Mouse (Mus musculus) layer of hippocampus, postnatal 14 days (tissue): ENCODE data around the gene Gzmm. TPM values are rescaled to one million over a fixed set of nuclear protein-coding genes. Genes with fewer than 3 reads are reported as not detected.
A peak's percentile ranks its signal among the peaks of the same experiment; 100 is the strongest.

Experiments used
- DNase-seq, 2 experiments: peaks; one replicate each; pipeline ENCODE4 v3.0.0; 2021 to 2022; ENCODE audit warnings: low spot score in 2 of 2, mixed read lengths in 1 of 2
- long read RNA-seq, 2 experiments: library from polyadenylated mRNA; stranded (forward); transcript quantifications; one replicate each; pipeline ENCODE4 v2.0.0; 2021
- total RNA-seq, 2 experiments: library from RNA; stranded (reverse); gene quantifications; 2 replicates each; pipeline ENCODE4 v1.2.3; 2021

Gene Gzmm
- 1 to 10 TPM; 1.7 to 1.9 TPM for total RNA-seq
- long read RNA-seq, experiment 1 = 0 reads
- long read RNA-seq, experiment 2 = 0 reads

DNA sequence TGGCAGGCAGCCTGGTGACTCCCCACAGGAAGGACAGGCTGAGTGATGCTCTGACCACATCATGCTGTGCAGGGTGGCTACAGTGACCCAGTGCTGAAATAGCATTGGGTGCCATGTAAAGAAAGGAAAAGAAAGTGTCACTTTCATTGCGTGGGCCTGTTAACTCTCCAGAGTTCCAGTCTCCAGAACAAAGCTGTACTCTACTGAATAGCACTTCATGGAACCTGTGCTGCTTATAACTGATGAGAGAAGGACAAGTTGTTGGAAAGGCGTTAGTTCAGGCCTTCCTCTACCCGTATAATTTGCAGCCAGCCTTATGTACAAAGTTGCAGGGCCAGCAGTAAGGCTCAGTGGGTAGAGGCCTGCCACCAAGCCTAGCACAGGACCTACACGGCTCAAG, at the start of gene Gzmm:
Gene Gzmm, plus strand, starts transcription at position 301 of the 400 bp plus-strand sequence.
- no peak for DNase-seq

DNA sequence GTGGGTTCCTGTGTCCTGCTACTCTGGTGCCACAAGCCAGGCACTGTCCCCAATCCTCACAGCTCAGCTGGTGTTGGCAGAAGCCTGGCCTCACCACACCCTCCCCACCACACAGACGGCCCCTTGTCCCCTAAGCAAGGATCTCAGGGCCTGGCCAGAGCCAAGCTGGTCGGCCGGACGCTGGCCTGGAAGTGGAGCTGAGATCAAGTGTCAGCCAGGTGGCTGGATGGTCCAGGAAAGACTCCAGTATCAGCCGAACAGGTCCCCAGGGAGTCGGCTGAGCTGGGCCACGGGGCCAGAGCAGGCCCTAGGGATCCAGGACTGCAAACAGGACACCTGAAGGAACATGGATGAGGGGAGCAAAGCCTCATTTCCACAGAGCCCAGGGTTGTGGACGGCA, 43.1 kb upstream of the Gzmm start, which contains the start of gene Odf3l2:
Gene Odf3l2, minus strand, starts transcription at position 28 of the 400 bp plus-strand sequence.
- no peak for DNase-seq

DNA sequence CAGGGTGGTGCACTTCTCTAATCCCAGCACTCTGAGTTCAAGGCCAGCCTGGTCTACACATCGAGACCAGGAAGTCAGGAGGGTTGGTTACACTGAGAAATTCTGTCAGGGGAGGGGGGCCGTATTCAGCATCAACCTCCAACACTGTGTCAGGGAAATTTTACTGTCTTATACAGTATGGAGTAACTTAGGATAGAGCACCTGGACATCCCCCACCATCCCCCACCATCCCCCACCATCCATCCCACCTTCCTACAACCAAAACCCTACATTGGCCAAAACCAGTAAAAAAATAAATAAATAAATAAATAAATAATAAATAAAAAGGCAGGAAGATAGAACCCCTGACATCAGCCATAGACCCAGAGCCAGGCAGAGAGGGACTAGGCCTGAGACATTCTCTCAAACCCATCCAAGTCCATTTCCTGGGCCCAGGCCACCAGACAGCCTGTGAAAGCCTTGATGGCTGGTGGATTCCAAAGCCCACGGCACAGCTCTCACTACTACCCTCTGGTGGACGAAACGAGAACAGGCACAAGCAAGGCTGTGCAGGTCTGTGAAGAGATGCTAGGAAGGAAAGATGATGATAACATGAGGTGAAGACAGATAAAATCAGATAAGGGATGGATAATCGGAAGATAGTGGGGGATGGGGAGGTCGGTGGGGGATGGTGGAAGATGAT, 39.6 kb upstream of the Gzmm start:
- DNase-seq = peak; percentile 76 to 88

DNA sequence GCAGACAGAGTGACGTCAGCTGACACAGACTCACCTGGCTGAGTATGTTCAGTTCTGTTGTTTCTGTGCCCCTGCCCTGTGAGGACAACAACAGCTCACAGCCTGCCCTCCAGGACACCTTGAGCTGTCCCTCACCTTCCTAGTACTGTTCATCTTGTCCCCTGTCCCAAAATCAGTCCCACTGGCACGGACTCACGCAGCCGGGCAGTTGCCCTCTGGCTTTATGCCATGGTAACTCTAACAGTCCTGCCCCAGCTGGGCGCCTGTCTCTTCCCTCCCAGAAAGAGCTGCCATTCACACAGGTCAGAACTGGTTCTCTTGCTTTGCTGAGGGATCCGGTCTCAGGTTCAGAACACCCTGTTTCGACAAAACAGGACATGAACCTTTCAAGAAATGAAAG, 36.0 kb upstream of the Gzmm start:
- DNase-seq = no peak

DNA sequence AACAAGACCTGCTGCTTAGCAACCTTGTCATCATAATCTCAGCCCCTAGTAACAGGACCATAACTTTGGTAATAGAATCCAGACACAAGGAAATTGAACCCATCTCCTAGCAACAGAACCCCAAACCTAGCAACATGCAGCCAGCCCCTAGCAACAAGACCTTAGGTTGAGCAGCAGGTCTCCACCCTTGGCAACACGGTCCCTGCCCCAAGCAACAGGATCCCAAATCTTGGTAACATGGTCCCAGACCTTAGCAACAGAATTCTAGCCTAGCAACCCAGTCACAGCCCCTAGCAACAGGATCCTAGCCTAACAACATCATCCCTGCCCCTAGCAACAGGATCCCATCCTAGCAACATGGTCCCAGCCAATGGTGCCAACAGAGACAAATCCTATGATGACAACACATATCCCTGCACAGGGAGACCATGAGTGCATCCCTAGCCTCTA, 33.8 kb upstream of the Gzmm start:
- DNase-seq = peak; percentile 72 to 74

DNA sequence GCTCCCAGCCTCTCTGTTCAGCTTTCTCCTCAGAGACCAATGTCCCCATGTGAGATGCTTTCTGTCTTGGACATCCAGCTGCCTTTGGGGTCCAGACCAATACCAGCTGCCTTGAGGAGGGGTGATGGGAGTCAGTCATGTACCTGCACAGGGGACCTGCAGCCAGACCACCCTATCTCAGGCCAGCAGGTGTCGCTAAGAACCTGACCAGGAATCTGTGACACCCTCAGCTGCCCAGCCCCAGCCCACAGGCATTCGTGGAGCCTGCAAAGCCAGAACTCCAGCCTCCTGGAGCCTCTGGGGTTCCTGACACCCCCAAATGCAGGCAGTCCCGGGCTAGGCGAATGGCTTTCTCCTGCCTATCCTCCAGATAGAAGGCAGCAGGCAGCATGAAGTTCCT, 30.0 kb upstream of the Gzmm start:
- DNase-seq = no peak

DNA sequence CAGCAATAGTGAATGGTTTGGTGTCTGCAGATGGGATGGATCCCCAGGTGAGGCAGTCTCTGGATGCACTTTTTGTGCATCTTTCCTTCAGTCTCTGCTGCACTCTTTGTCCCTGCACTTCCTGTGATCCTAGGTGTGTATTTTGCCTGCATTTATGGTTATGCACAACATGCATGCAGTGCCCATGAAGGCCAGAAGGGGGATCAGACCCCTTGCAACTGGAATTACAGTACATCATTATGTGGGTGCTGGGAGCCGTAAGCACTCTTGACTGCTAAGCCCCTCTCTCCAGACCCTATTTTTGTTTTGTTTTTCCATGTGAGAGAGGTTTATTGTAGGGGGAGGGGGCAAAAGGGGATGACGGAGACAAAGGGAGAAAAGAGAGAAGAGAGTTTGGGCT, 28.5 kb upstream of the Gzmm start:
- DNase-seq = no peak

DNA sequence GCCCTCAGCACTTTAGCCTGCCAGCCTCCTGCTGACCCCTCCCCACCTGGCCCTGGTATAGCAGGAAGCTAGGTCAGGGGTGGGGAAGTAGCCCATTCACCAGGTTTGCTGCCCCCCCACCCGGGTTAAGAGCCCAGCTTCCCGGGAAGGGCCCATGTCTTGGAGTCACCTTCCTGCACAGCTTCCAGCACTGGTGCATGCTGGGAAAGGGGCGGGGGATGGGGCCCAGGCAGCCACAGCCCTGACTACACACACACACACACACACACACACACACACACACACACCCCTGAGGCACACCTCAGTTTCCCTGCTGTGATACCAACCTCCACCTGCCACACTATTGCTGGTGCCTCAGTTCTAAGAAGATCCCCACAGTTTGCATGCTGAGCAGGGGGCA, 27.0 kb upstream of the Gzmm start:
- no peak for DNase-seq

DNA sequence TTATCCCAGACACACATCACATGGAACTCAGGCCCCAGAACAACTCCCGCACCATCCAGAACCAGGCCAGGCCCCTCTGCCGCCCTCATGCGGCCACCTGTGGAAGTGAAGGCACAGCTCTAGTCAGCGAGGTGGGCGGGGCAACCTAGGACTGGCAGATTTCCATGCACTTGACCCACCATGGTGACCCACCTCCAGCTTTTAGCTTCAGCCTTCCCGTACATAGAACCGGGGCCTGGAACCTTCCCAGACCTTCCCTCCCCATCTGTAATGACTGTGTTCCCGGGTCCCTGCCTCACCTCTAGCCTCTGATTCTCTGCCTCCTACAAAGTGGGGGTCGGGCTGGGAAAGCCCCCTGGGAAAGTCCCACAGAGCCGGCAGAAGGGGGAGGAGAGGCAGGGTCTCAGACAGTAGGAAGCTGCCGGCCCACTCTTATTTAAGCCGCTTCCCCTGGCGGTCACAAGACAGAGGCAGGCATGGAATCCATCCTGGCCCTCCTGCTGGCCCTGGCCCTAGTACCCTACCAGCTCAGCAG, 24.6 kb upstream of the Gzmm start, which contains the start of gene Madcam1:
Gene Madcam1, plus strand, starts transcription at position 429 of the 535 bp plus-strand sequence.
- peak in 1 of 2 experiments; percentile 56 for DNase-seq

DNA sequence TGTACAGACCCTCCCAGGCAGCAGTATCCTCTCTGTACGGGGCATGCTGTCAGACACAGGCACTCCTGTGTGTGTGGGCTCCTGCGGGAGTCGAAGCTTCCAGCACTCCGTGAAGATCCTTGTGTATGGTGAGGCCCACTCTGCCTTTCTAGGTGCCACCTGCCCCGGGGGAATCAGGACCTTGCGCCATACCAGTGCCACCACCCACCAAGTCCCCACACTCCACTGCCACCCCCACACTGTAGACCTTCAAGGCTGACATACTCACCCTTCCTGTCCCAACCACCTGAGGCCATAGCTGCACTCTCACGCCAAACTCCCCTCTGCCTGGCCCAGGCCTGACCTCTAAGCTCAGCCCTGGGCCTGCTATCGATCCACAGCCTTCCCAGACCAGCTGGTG, 23.8 kb upstream of the Gzmm start:
- DNase-seq = no peak

DNA sequence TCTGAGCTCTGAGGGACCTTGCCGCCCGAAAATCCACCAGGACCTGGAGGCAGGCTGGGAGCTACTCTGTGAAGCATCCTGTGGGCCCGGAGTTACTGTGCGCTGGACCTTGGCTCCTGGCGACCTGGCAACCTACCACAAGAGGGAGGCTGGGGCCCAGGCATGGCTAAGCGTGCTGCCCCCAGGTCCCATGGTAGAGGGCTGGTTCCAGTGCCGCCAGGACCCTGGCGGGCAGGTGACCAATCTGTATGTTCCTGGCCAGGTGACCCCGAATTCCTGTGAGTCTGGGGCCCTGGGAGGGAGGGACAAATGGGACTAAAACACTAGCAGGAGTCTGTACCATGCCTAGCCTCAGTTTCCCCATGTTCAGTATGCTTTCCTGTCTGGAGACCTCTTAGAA, 22.3 kb upstream of the Gzmm start:
- no peak for DNase-seq

DNA sequence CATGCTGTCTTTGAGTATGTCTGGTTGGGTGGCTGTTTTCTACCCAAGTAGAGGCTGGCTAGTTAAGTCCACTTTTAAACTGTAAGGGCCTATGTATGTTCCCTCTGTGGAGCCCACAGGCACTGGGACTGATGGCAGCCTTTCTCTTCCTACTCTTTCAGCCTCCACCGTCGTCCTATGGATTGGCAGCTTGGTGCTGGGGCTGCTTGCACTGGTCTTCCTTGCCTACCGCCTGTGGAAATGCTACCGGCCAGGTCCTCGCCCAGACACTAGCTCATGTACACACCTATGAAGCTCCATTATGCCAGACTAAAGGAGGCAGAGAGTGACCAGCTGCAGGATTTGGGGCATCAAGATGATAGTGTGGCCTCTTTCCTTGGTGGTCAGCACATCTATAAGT, 20.7 kb upstream of the Gzmm start:
- no peak for DNase-seq

DNA sequence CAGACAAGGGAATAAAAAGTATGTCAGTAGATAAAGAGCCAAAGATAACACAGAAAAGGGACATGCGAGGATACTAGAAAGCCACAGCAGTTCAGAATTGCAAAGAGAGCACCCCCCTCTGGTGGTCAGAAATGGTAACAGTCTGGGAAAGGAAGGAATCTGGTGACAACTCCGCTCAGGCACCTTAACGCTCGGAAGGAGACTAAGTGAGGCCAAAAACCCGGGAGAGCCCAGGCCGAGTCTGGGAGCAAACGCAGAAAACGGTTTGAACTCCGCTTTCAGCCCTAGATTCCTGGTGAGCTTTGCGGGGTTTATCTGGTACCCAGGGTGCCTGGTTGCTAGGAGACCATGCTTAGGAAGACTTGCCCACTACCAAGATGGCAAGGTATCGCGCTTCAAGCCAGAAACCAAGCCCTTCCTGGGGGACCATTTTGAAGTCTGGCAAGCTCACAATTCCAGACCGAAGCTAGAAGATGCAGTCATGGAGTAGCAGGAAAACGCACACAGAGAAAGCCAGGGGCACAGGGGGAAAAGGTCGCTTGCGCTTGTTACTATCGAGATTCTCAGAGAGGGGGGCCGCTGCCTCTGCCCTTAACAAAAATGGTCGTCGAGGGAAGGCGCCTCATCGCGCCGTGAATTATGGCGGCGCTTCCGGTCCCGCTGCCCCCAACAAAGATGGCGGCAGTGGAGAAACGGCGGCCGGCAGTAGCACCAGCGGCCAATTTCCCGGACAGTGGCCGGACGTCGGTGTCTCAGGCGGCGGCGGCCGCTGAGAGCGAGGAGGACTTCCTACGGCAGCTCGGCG, 19.8 kb upstream of the Gzmm start, which contains the start of gene Tpgs1:
Gene Tpgs1, plus strand, starts transcription at position 599 of the 805 bp plus-strand sequence.
- peak; percentile 95 to 97 for DNase-seq

DNA sequence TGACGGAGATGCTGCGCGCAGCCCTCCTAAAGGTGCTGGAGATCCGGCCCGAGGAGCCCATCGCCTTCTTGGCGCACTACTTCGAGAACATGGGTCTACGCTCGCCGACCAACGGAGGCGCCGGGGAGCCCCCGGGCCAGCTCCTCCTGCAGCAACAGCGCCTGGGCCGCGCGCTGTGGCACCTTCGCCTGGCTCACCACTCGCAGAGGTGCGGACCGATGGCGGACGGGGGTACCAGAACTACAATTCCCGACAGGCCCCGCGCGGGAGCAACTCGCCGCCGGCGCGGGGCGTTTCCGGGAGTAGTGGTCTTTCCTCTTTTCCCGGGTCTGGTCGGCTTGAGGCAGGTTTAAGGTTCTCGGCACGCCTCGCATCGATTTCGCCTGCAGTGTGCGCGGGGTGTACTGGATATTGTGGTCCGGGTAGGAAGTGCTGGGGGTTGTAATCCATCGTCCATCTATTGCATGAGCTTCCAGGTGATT, 19.2 kb upstream of the Gzmm start:
- peak; percentile 81 to 85 for DNase-seq

DNA sequence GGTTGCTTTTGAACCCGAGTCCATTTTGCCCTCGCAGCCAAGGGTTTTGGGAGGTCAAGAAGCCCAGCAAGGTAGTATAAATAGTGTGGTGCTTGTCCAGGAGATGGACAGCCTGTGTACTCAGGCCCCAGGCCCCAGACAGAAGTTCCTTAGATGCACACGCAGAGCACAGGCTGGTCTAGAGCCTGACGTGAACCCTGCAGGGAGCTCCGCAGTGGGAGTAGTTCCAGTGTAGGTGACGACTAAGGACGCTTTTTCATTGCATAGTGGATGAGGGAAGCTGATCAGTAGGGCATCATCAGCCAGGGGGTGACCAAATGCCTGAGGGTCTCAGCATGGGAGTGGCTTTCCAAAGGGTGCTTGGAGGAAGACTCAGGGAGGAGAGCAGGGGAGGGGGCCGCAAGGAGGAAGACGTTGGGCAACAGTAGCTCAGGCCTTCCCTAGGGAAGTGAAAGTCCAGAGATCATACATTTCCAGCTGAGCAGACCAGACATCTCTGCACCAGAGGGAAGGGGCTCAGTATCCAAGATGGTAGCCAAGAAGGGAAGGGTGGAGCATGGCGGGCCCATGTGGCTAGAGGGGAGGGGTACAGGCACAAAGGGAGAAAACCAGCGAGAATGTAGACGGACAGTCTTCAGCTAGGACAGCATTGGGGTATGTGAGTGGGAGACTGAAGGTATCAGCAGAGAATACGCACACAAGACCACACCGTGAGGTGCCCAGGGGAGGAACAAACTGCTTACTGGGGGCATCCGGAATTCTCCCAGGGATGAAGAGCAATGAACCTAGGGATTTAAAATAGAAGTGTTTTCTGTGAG, 18.5 kb upstream of the Gzmm start:
- DNase-seq = no peak

DNA sequence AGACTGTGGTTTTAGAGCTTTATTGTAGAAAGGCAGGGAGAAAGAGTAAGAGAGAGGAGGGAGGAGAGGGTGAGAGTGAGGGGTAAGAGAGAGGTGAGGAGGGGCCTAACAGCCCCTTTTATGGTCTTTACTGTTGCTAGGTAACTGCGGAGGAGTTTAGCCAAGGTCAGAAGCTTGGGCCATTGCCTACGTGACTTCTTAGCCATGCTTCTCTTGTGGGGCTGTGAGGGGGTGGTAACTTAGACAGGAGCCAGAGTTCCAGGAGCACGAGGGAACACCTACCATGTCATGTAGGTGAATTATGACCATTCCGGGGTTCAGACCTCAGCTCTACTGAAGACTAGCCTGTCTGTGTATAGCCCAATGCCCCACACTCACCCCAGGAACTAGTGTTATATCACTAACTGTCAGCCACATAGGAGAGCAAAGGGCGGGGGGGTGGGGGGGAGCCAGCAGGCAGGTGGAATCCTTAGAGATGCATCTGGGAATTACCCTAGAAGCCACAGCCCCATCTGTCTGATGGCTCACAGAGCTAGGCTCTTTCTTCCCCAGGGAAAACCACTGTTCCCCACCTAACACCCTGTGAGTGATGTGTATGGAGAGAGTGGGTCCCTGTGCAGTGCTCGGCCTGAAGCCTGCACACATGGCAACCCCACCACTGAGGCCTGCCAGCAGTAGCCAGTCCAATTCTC, 17.3 kb upstream of the Gzmm start:
- no peak for DNase-seq

DNA sequence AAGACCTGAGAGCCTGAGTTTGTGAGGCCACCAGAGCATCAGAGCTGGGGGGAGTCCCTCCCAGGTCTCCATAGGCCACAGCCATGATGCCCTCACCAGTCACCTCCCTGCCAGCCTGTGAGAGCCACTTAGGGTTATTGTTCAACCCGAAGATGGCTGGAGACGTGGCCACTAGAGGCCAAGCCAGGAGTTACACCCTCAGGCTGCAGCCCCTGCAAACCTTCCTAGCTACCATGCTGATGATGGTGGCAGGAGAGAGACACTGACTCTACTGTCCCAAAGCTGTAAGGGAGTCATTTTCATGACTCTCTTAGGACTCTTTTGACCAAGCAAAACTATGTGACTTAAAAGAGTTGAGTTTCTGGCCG, 16.7 kb upstream of the Gzmm start:
- no peak for DNase-seq

DNA sequence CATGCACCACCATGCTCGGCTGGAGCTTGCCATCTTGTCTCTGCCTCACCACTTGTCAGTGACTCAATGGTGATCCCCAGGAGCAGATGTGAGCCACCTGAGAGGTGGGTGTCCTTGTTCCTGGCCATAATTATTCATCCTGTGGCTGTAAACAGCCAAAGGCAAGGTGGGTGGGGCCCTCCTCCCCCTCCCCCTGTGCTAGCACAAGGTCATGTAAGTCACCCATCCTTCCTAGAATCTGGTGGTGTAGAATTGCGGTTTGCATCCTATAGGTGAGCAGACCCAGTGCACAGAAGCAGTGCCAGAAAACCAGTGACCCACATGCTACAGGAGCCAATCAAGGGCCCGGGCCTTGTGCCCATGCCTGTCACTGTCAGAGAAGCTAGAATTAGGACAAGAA, 15.8 kb upstream of the Gzmm start:
- no peak for DNase-seq

DNA sequence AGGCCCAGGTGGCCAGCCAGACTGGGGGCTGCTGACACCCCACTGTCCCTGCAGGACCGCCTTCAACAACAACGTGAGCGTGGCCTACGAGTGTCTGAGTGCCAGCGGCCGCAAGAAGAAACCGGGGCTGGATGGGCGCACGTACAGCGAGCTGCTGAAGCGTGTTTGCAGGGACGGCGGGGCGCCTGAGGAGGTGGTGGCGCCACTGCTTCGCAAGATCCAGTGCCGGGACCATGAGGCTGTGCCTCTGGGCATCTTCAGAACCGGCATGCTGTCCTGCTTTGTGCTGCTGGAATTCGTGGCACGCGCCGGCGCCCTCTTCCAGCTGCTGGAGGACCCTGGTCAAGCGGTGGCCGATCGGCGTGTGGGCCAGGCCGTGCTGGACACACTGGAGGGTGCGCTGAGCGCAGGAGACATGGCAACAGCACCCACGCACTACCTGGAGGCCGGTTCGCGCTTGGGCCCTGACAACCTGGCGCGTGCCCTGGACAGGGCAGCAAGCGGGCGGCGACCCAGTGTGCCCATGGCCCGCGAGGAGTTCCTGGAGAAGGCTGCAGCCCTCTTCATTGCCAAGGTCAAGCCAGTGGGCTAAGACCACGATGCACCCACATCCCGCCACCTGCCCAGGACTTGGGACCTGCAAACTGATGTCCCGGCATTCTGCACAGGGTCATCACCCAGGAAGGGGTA, 13.3 kb upstream of the Gzmm start:
- DNase-seq = no peak
